ENCODE assay signal across 21 mouse cellular contexts in the genomic region with DNA sequence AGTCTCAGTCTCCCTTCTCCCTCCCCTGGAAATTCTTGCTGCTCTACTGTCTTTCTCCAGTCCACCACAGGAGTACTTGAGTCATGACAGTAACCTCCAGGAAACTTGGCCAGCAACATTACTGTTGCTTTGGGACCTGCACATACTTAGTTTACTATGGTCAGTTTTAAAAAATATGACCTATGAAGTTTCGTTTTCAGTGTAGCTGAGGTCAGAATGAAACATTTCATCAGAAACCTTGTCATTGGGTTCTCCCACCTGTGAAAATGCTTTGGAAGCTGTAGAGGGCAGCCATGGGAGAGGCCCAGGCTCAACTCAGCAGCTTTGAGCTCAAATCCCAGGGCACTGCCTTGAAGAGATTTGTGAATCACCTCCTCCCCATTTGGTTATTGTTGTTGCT. TPM values are rescaled to one million over a fixed set of nuclear protein-coding genes. Genes with fewer than 3 reads are reported as not detected.
DNase-seq lines count a peak whose midpoint lies in the region; ATAC-seq and TF ChIP-seq lines count a peak whose summit lies in the region.
"Had no signal": no experiment of that assay in that cellular context is flagged by ENCODE, and none has a peak within 500 bp of the region (broad histone marks: within the 10 kb centered on the region; RNA-seq: fewer than 3 reads in every experiment).

No protein-coding gene starts in this region.

- no peak overlapping the region for H3K4me2 ChIP-seq in CH12.LX (ENCODE audit: insufficient read depth, low read depth, poor library complexity, severe bottlenecking)

- H3K4me1 ChIP-seq in CH12.LX (ENCODE audit: control insufficient read depth in 1 of 2, insufficient read depth in 2 of 2), result peaks cover 21 to 40% of the 10 kb centered on the region in 2 experiments

- TF ChIP-seq POLR2A in CH12.LX (IDR thresholded peaks at IDR 0.05; ENCODE audit: low read depth, low read length), result no peak

- no peak for DNase-seq in CH12.LX (ENCODE audit: extremely low read depth)
- DNase-seq: adrenal gland, adult 2 months; adrenal gland, adult 8-10 months; adrenal gland, postnatal 10 days; adrenal gland, postnatal 14 days; adrenal gland, postnatal 25 days; adrenal gland, postnatal 36 days; B cell, adult 2 months; cerebellum, adult 11 months; cerebellum, adult 11-12 months; cerebellum, adult 18-20 months; cerebellum, adult 2 months; cerebellum, adult 8-10 months had no signal

- dilution Hi-C loops in CH12.LX (cut with MboI; ENCODE audit: extremely low pct_ligation_motif_present, extremely low pct_unique_long_range_greater_than_20kb, low sequenced_read_pairs), result no loop called here

- H3K4me3 ChIP-seq in CH12.LX (replicated peaks in 1 of 3; ENCODE audit: low read depth in 2 of 3, low read length in 2 of 3, poor library complexity in 1 of 3), result no peak overlapping the region

- TF ChIP-seq RAD21 in CH12.LX (IDR thresholded peaks at IDR 0.05; ENCODE audit: low read depth, low read length), result no peak; the same call in 1 of the 2 replicates

- no peak for ATAC-seq in megakaryocyte-erythroid progenitor cell, adult 5-6 weeks (replicated peaks; ENCODE audit: low FRiP score, low TSS enrichment, poor library complexity, severe bottlenecking)
- ATAC-seq: activated CD4-positive, CD25-positive, alpha-beta regulatory T cell, adult 4 months; CD4-positive, CD25-positive, alpha-beta regulatory T cell, adult 4 months; Patski had no signal

- H3K9me3 ChIP-seq in CH12.LX (replicated peaks; ENCODE audit: low read length), result no peaks in the 10 kb centered on the region

- in situ Hi-C loops in CH12.LX (cut with MboI; ENCODE audit: low pct_ligation_motif_present, low pct_unique_long_range_greater_than_20kb, low sequenced_read_pairs), result no loop called here

- TF ChIP-seq CTCF in CH12.LX (conservative IDR thresholded peaks at IDR 0.05 in 1 of 2, IDR thresholded peaks at IDR 0.05 in 1 of 2; ENCODE audit: low read depth in 2 of 2, low read length in 2 of 2), result no peak

- H3K27ac ChIP-seq in CH12.LX (ENCODE audit: insufficient read depth, low read depth), result no peak overlapping the region; the same call in 1 of the 2 replicates

- no peaks in the 10 kb centered on the region for H3K36me3 ChIP-seq in CH12.LX (replicated peaks in 1 of 2; ENCODE audit: control insufficient read depth in 1 of 2, insufficient read depth in 1 of 2, low read length in 1 of 2)
- H3K36me3 ChIP-seq: G1E had no signal

- no peaks in the 10 kb centered on the region for H3K79me2 ChIP-seq in CH12.LX (replicated peaks; ENCODE audit: control insufficient read depth, extremely low read depth, insufficient read depth, poor library complexity, severe bottlenecking)

- H3K27me3 ChIP-seq in CH12.LX (replicated peaks), result no peaks in the 10 kb centered on the region
- H3K27me3 ChIP-seq: Patski had no signal

- TF ChIP-seq EP300 in CH12.LX (IDR thresholded peaks at IDR 0.05; ENCODE audit: low read length), result peak; percentile 69

- H3K9ac ChIP-seq in CH12.LX (ENCODE audit: insufficient read depth, low read depth), result no peak overlapping the region

TF ChIP-seq in CH12.LX, 34 proteins besides CTCF, POLR2A, EP300 and RAD21:
- TF ChIP-seq IRF4 (IDR thresholded peaks at IDR 0.05; ENCODE audit: low read depth, low read length), result peak; percentile 89
- no peak for TF ChIP-seq ZMIZ1 (IDR thresholded peaks at IDR 0.05; ENCODE audit: low read depth, low read length)
- TF ChIP-seq POLR2AphosphoS2 (IDR thresholded peaks at IDR 0.05; ENCODE audit: low read depth, low read length), result no peak
- TF ChIP-seq ZC3H11A (IDR thresholded peaks at IDR 0.05; ENCODE audit: low read depth, low read length), result no peak
- no peak for TF ChIP-seq USF2 (conservative IDR thresholded peaks at IDR 0.05; ENCODE audit: low read depth, low read length)
- no peak for TF ChIP-seq UBTF (IDR thresholded peaks at IDR 0.05; ENCODE audit: low read depth, low read length)
- no peak for TF ChIP-seq GABPA (IDR thresholded peaks at IDR 0.05; ENCODE audit: insufficient replicate concordance, low read depth, low read length)
- no peak; the same call in 1 of the 2 replicates for TF ChIP-seq SIN3A (IDR thresholded peaks at IDR 0.05; ENCODE audit: low read length)
- no peak for TF ChIP-seq HCFC1 (IDR thresholded peaks at IDR 0.05; ENCODE audit: low read depth, low read length)
- no peak for TF ChIP-seq BHLHE40 (IDR thresholded peaks at IDR 0.05; ENCODE audit: low read depth, low read length)
- TF ChIP-seq MAZ (IDR thresholded peaks at IDR 0.05; ENCODE audit: low read depth, low read length), result no peak
- TF ChIP-seq NRF1 (IDR thresholded peaks at IDR 0.05; ENCODE audit: low read depth, low read length), result no peak
- TF ChIP-seq TCF12 (IDR thresholded peaks at IDR 0.05; ENCODE audit: low read depth, low read length), result peak; percentile 46; the same call in 1 of the 2 replicates
- TF ChIP-seq JUN (IDR thresholded peaks at IDR 0.05; ENCODE audit: insufficient read depth, low read depth, low read length), result peak; percentile 69
- no peak for TF ChIP-seq TBP (conservative IDR thresholded peaks at IDR 0.05; ENCODE audit: low read depth, low read length)
- no peak for TF ChIP-seq ZNF384 (IDR thresholded peaks at IDR 0.05; ENCODE audit: low read depth, low read length)
- no peak for TF ChIP-seq CHD2 (IDR thresholded peaks at IDR 0.05; ENCODE audit: low read length)
- no peak for TF ChIP-seq PAX5 (IDR thresholded peaks at IDR 0.05; ENCODE audit: low read length)
- TF ChIP-seq NELFE (IDR thresholded peaks at IDR 0.05; ENCODE audit: low read depth, low read length), result no peak
- no peak for TF ChIP-seq ZKSCAN1 (IDR thresholded peaks at IDR 0.05; ENCODE audit: borderline replicate concordance, low read depth, low read length)
- TF ChIP-seq MEF2A (IDR thresholded peaks at IDR 0.05; ENCODE audit: borderline replicate concordance, low read depth, low read length), result no peak
- TF ChIP-seq MAFK (IDR thresholded peaks at IDR 0.05; ENCODE audit: insufficient replicate concordance, low read length), result no peak
- TF ChIP-seq CHD1 (IDR thresholded peaks at IDR 0.05; ENCODE audit: low read depth, low read length), result no peak
- TF ChIP-seq JUND (conservative IDR thresholded peaks at IDR 0.05; ENCODE audit: low read depth, low read length), result 0 out of 2 replicates have a peak, but pooled peaks have one; percentile 22
- peak; percentile 67; the same call in 1 of the 2 replicates for TF ChIP-seq ETS1 (conservative IDR thresholded peaks at IDR 0.05; ENCODE audit: low read depth, low read length)
TF ChIP-seq in CH12.LX: peak in this region for 5.

RNA-seq across cellular contexts. Expression of a gene that starts 15.0 kb away (rescaled TPM):
- total RNA-seq in CH12.LX (2012; rRNA removed) (not detected in 2 replicates), CH12.LX (2014; rRNA removed) (not detected in 2 replicates)
- not detected in 2 replicates for polyA plus RNA-seq in CH12.LX (2012; ENCODE audit: insufficient read length, low read depth)
- total RNA-seq in megakaryocyte-erythroid progenitor cell, adult 5-6 weeks (2014; fragmentation: Nextera tagmentation), result not detected in 2 replicates
- not detected in 2 replicates for total RNA-seq in megakaryocyte-erythroid progenitor cell, adult 5-6 weeks (2017)
- total RNA-seq: adrenal gland, adult 18-20 months; MEL had no signal
- polyA plus RNA-seq: activated CD4-positive, CD25-positive, alpha-beta regulatory T cell, adult 4 months; C2C12; CD4-positive, CD25-positive, alpha-beta regulatory T cell, adult 4 months; G1E; Patski had no signal
